Mouse (Mus musculus) MEL (cell line): Measurements from ENCODE around the gene Olfr878. TPM values are rescaled to one million over a fixed set of nuclear protein-coding genes. Genes with fewer than 3 reads are reported as not detected.

Experiments used
- DNase-seq: peaks from one replicate; pipeline ENCODE4 v3.0.0; 2011; ENCODE audit warnings: low read depth, low spot score
- H3K27ac ChIP-seq: 2 replicates; pipeline ENCODE4 v1.5.1; 2012; ENCODE audit warnings: low read depth, mild to moderate bottlenecking, control low read depth, low read length, moderate library complexity; ENCODE audit not compliant: control insufficient read depth
- H3K27me3 ChIP-seq, 2 experiments: fragments of 150-350 bp in 1 of 2; sonication (generic) in 1 of 2; 2 replicates each; pipeline ENCODE4 v1.6.1; 2012; ENCODE audit warnings: low read length in 2 of 2, mild to moderate bottlenecking in 2 of 2, improper control_type of control experiment in 1 of 2, moderate library complexity in 1 of 2; ENCODE audit not compliant: insufficient read depth in 2 of 2, control insufficient read depth in 1 of 2
- H3K36me3 ChIP-seq, 2 experiments: 2 replicates each; pipeline ENCODE4 v1.6.1; 2012 to 2014; ENCODE audit warnings: low read length in 2 of 2, improper control_type of control experiment in 1 of 2, inconsistent platforms in 1 of 2, mild to moderate bottlenecking in 1 of 2; ENCODE audit not compliant: insufficient read depth in 2 of 2, control insufficient read depth in 1 of 2
- H3K4me1 ChIP-seq, 2 experiments: fragments of 150-350 bp in 1 of 2; sonication (generic) in 1 of 2; 2 replicates each; pipeline ENCODE4 v1.6.1; 2012; ENCODE audit warnings: low read length in 2 of 2, improper control_type of control experiment in 1 of 2, mild to moderate bottlenecking in 1 of 2; ENCODE audit not compliant: insufficient read depth in 2 of 2, control insufficient read depth in 1 of 2
- H3K4me3 ChIP-seq, 2 experiments: fragments of 150-350 bp in 1 of 2; sonication (generic) in 1 of 2; 2 replicates each; pipeline ENCODE4 v1.5.1; 2012; ENCODE audit warnings: low read depth in 2 of 2, low read length in 2 of 2, mild to moderate bottlenecking in 2 of 2, moderate library complexity in 2 of 2, control low read depth in 1 of 2, improper control_type of control experiment in 1 of 2; ENCODE audit not compliant: control insufficient read depth in 1 of 2, insufficient read depth in 1 of 2
- H3K79me2 ChIP-seq: 2 replicates; pipeline ENCODE4 v1.6.1; 2012; ENCODE audit warnings: mild to moderate bottlenecking, low read length, moderate library complexity; ENCODE audit not compliant: control insufficient read depth, poor library complexity, insufficient read depth
- H3K9ac ChIP-seq: 2 replicates; pipeline ENCODE4 v1.6.1; 2012; ENCODE audit warnings: low read depth, mild to moderate bottlenecking, control low read depth, low read length, moderate library complexity; ENCODE audit not compliant: control insufficient read depth, poor library complexity, severe bottlenecking
- H3K9me3 ChIP-seq: fragments of 150-350 bp; sonication (generic); replicated peaks from 2 replicates; pipeline ENCODE4 v1.6.1; 2012; ENCODE audit warnings: mild to moderate bottlenecking, low read length, improper control_type of control experiment, moderate library complexity; ENCODE audit not compliant: insufficient read depth
- CHD1 ChIP-seq: IDR thresholded peaks from 2 replicates; pipeline ENCODE4 v1.6.1; 2012; ENCODE audit warnings: low read depth, mild to moderate bottlenecking, inconsistent platforms, low read length, improper control_type of control experiment
- CHD2 ChIP-seq: IDR thresholded peaks from 2 replicates; pipeline ENCODE4 v1.6.1; 2011; ENCODE audit warnings: low read length, improper control_type of control experiment
- CTCF ChIP-seq, 3 experiments: IDR thresholded peaks in 2 of 3; conservative IDR thresholded peaks in 1 of 3; 2 replicates each; pipeline ENCODE4 v1.5.1; 2011 to 2012; ENCODE audit warnings: low read length in 3 of 3, low read depth in 2 of 3, mild to moderate bottlenecking in 2 of 3, improper control_type of control experiment in 1 of 3, inconsistent platforms in 1 of 3, mixed read lengths in 1 of 3, moderate library complexity in 1 of 3; ENCODE audit not compliant: control insufficient read depth in 1 of 3, insufficient read depth in 1 of 3, poor library complexity in 1 of 3, severe bottlenecking in 1 of 3
- EP300 ChIP-seq, 2 experiments: IDR thresholded peaks; 2 replicates each; pipeline ENCODE4 v1.6.1; 2011; ENCODE audit warnings: improper control_type of control experiment in 2 of 2, low read length in 2 of 2, low read depth in 1 of 2, mild to moderate bottlenecking in 1 of 2
- ETS1 ChIP-seq: IDR thresholded peaks from 2 replicates; pipeline ENCODE4 v1.6.1; 2012; ENCODE audit warnings: low read depth, mild to moderate bottlenecking, inconsistent platforms, low read length, improper control_type of control experiment, moderate library complexity
- GATA1 ChIP-seq: IDR thresholded peaks from 2 replicates; pipeline ENCODE4 v1.6.1; 2011; ENCODE audit warnings: low read depth, low read length, improper control_type of control experiment
- HCFC1 ChIP-seq: IDR thresholded peaks from 2 replicates; pipeline ENCODE4 v1.6.1; 2012; ENCODE audit warnings: low read depth, mild to moderate bottlenecking, inconsistent platforms, low read length, improper control_type of control experiment, moderate library complexity
- KAT2A ChIP-seq: conservative IDR thresholded peaks from 2 replicates; pipeline ENCODE4 v1.6.1; 2012; ENCODE audit warnings: low read depth, low read length, improper control_type of control experiment, inconsistent platforms
- MAFK ChIP-seq: IDR thresholded peaks from 2 replicates; pipeline ENCODE4 v1.6.1; 2011; ENCODE audit warnings: low read depth, mild to moderate bottlenecking, low read length, improper control_type of control experiment, borderline replicate concordance
- MAZ ChIP-seq: IDR thresholded peaks from 2 replicates; pipeline ENCODE4 v1.6.1; 2012; ENCODE audit warnings: low read depth, mild to moderate bottlenecking, inconsistent platforms, low read length, improper control_type of control experiment
- MEF2A ChIP-seq: IDR thresholded peaks from 2 replicates; pipeline ENCODE4 v1.6.1; 2014; ENCODE audit warnings: low read depth, mild to moderate bottlenecking, inconsistent platforms, low read length, improper control_type of control experiment; ENCODE audit not compliant: poor library complexity, insufficient replicate concordance, severe bottlenecking; ENCODE audit errors: extremely low read depth
- MYB ChIP-seq: IDR thresholded peaks from 2 replicates; pipeline ENCODE4 v1.6.1; 2011; ENCODE audit warnings: mild to moderate bottlenecking, low read depth, low read length, improper control_type of control experiment
- NELFE ChIP-seq: IDR thresholded peaks from 2 replicates; pipeline ENCODE4 v1.6.1; 2011; ENCODE audit warnings: low read depth, low read length, improper control_type of control experiment
- NRF1 ChIP-seq: IDR thresholded peaks from 2 replicates; pipeline ENCODE4 v1.6.1; 2014; ENCODE audit warnings: low read depth, mild to moderate bottlenecking, inconsistent platforms, low read length, improper control_type of control experiment, moderate library complexity; ENCODE audit not compliant: poor library complexity, insufficient read depth, severe bottlenecking
- POLR2AphosphoS5 ChIP-seq: IDR thresholded peaks from 2 replicates; pipeline ENCODE4 v1.6.1; 2012; ENCODE audit warnings: low read depth, borderline replicate concordance, mild to moderate bottlenecking, inconsistent platforms, low read length, moderate library complexity, mixed read lengths
- RCOR1 ChIP-seq: IDR thresholded peaks from 2 replicates; pipeline ENCODE4 v1.6.1; 2012; ENCODE audit warnings: low read depth, mild to moderate bottlenecking, inconsistent platforms, low read length, improper control_type of control experiment
- SIN3A ChIP-seq: IDR thresholded peaks from 2 replicates; pipeline ENCODE4 v1.6.1; 2012; ENCODE audit warnings: low read length, improper control_type of control experiment, inconsistent platforms
- TBP ChIP-seq: IDR thresholded peaks from 2 replicates; pipeline ENCODE4 v1.8.0; 2011; ENCODE audit warnings: low read depth, low read length, improper control_type of control experiment
- UBTF ChIP-seq: IDR thresholded peaks from 2 replicates; pipeline ENCODE4 v1.6.1; 2012; ENCODE audit warnings: low read depth, mild to moderate bottlenecking, inconsistent platforms, low read length, improper control_type of control experiment, moderate library complexity, borderline replicate concordance; ENCODE audit not compliant: insufficient read depth
- ZC3H11A ChIP-seq: IDR thresholded peaks from 2 replicates; pipeline ENCODE4 v1.6.1; 2012; ENCODE audit warnings: low read depth, mild to moderate bottlenecking, inconsistent platforms, low read length, improper control_type of control experiment
- ZKSCAN1 ChIP-seq: IDR thresholded peaks from 2 replicates; pipeline ENCODE4 v1.6.1; 2012; ENCODE audit warnings: low read depth, mild to moderate bottlenecking, inconsistent platforms, low read length, improper control_type of control experiment, moderate library complexity
- ZNF384 ChIP-seq: IDR thresholded peaks from 2 replicates; pipeline ENCODE4 v1.6.1; 2012; ENCODE audit warnings: low read depth, mild to moderate bottlenecking, inconsistent platforms, low read length, improper control_type of control experiment
- polyA plus RNA-seq, 2 experiments: library from polyadenylated mRNA; stranded (reverse) in 1 of 2; unstranded in 1 of 2; fragments of >175 nt in 1 of 2; fragments of >200 nt in 1 of 2; gene quantifications; 2 replicates each; pipeline versions ENCODE4 v1.2.1 to v1.2.4; 2012; ENCODE audit warnings: low replicate concordance in 2 of 2, low read depth in 1 of 2; ENCODE audit not compliant: insufficient read length in 2 of 2, insufficient read depth in 1 of 2, missing spikeins in 1 of 2
- total RNA-seq: library from RNA; depleted of rRNA; stranded (reverse); fragments of 300-350 nt; gene quantifications from 2 replicates; pipeline ENCODE4 v1.2.3, GENCODE M21; 2012

The Olfr878 gene
- total and polyA plus RNA-seq, 3 experiments: not detected

DNA sequence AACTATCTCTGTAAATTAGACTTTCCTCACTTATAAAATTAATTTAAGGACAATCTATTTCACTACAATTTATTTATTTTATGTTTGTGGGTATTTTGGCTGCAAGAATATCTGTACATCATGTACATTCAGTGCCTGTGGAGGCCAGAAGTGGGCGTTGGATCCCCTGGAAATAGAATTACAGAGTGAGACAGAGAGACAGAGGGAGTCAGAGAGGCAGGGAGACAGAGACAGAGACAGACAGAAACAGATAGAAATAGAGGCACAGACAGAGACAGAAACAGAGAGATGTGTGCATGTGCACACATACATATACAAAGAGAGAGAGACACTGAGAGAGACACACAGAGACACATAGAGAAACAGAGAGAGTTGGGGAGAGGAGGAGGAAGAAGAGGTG is 46.1 kb upstream of the Olfr878 start:
- no peak for DNase-seq
- no peak overlapping the region for H3K9ac ChIP-seq
- no peaks in the 10 kb centered on the region for H3K79me2 ChIP-seq
- TF ChIP-seq MAFK (no peak), MAZ (no peak), NELFE (no peak), HCFC1 (no peak), GATA1 (no peak), KAT2A (no peak)
- no peaks in the 10 kb centered on the region for H3K27me3 ChIP-seq
- no peak overlapping the region for H3K27ac ChIP-seq
- H3K4me3 ChIP-seq: no peak overlapping the region
- no peaks in the 10 kb centered on the region for H3K4me1 ChIP-seq
- H3K36me3 ChIP-seq: no peaks in the 10 kb centered on the region
- no peaks in the 10 kb centered on the region for H3K9me3 ChIP-seq

DNA sequence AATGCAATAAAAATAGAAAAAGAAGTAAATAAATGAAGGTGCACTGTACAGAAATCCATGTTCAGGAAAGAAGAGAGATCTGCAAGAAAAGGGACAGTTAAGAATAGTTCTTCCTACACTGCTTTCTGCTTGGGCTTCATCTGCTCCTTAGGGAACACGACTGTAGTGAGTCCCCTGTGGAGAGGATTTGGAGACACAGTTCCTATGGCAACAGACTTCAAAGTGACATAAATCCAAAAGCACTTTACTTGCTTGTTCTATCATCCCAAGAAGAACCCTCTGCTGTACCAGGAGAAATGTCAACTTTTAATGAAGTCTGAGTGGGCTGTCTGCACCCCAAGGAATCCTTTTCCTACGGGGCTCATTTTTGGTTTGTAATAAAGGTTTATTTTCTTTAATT is 26.7 kb upstream of the Olfr878 start:
- Histone ChIP-seq H3K27me3 (no peaks in the 10 kb centered on the region), H3K9ac (no peak overlapping the region), H3K4me1 (no peaks in the 10 kb centered on the region), H3K79me2 (no peaks in the 10 kb centered on the region), H3K36me3 (no peaks in the 10 kb centered on the region), H3K4me3 (no peak overlapping the region), H3K27ac (no peak overlapping the region), H3K9me3 (no peaks in the 10 kb centered on the region)
- no peak for DNase-seq
- TF ChIP-seq MAFK (no peak), POLR2AphosphoS5 (no peak), GATA1 (no peak), CTCF (IDR thresholded peaks at IDR 0.05 in 2 of 3, conservative IDR thresholded peaks at IDR 0.05 in 1 of 3; ENCODE audit: control insufficient read depth in 1 of 3, insufficient read depth in 1 of 3, low read depth in 2 of 3, low read length in 3 of 3, poor library complexity in 1 of 3, severe bottlenecking in 1 of 3) (no peak), MAZ (no peak), UBTF (no peak), HCFC1 (no peak)

DNA sequence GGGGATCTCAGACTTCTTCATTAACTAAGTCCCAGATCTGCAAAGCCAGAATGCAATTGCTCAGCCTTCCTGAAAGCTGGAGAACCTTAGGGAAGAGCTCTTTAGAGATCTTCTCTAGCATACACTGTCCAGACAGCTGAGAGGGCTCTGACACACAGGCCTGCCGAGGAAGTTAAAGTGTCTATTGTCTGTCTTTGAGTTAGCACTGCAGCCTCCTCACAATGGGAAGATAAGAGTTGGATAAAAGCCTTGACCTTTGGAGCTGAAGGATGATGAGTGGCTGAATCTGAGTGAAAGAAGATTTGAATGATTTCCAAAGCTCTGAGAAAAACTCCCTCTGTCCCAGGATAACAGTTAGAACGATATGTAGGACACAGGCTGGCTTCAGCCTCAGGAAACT is 21.0 kb upstream of the Olfr878 start, which contains the start of gene Olfr145:
Gene Olfr145 (plus strand): TSS at position 64 of the 400 bp plus-strand sequence.
- Histone ChIP-seq H3K36me3 (no peaks in the 10 kb centered on the region), H3K79me2 (no peaks in the 10 kb centered on the region), H3K27me3 (no peaks in the 10 kb centered on the region), H3K9me3 (no peaks in the 10 kb centered on the region), H3K27ac (no peak within 1 kb of the TSS), H3K4me1 (no peaks in the 10 kb centered on the region), H3K9ac (no peak within 1 kb of the TSS), H3K4me3 (no peak within 1 kb of the TSS)
- TF ChIP-seq EP300 (IDR thresholded peaks at IDR 0.05; ENCODE audit: low read depth in 1 of 2, low read length in 2 of 2): no peak
- TF ChIP-seq CHD1: no peak
- no peak for TF ChIP-seq CHD2
- no peak for TF ChIP-seq SIN3A
- TF ChIP-seq ZC3H11A: no peak
- no peak for TF ChIP-seq GATA1
- TF ChIP-seq TBP: no peak
- no peak for TF ChIP-seq POLR2AphosphoS5
- TF ChIP-seq ZNF384: no peak
- TF ChIP-seq MEF2A: no peak
- no peak for TF ChIP-seq KAT2A
- no peak for TF ChIP-seq RCOR1
- no peak for TF ChIP-seq ZKSCAN1
- TF ChIP-seq MAZ: no peak
- TF ChIP-seq MYB: no peak
- no peak for TF ChIP-seq NRF1
- TF ChIP-seq ETS1: no peak
- DNase-seq: no peak
